Mouse (Mus musculus): ENCODE data around the gene Agpat2.

Agpat2 gene

GRCm38 (mm10) chr2:26626081-26626480 lies 21.9 kb upstream of the Agpat2 start:
- no peak for DNase-seq (ENCODE audit: low spot score in 2 of 2)

DNA sequence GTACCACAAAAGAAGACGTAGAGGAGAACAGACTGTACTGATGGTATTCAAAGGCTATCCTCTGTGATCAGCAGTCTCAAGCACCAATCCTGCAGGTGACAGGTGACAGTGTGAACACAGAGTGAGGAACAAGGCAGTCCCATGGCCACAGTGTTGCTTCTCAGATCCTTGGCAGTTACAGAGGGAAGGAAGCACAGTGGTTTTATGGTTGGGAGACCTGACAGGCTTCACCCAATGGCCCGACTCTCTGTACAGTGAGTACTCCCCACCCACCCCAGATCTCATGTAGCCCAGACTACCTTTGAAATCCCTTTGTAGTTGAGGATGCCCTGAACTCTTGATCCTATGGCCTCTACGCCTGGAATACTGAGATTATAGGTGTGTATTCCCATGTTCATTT lies 21.2 kb upstream of the Agpat2 start:
- no peak for DNase-seq (ENCODE audit: low spot score in 2 of 2)

DNA sequence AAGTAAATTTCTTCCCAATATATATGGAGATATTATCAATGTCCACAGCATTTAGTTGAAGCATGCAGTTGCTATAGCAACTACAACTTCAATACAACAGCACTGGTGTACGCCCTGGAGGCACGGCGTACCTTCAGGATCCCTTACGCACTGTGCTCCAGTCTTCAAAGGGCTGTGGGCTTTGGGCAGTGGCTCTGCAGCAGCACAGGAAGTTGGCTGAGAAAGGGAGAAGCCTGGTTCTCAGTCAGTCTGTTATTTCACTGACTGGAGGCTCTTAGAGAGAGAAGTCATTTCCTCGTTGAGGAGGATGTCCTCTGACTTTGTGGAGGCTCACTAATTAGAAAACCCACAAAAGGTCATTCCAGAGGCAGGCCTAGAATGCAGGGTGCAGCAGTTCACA lies 18.8 kb upstream of the Agpat2 start:
- DNase-seq (ENCODE audit: low spot score in 2 of 2) = no peak

- DNase-seq (ENCODE audit: low spot score in 2 of 2) = no peak
These were observed 17.0 kb upstream of the Agpat2 start for GRCm38 (mm10) chr2:26621246-26621645.

GRCm38 (mm10) chr2:26617928-26618327 lies 13.7 kb upstream of the Agpat2 start:
- no peak for DNase-seq (ENCODE audit: low spot score in 2 of 2)

GRCm38 (mm10) chr2:26617331-26617730 lies 13.1 kb upstream of the Agpat2 start:
- no peak for DNase-seq (ENCODE audit: low spot score in 2 of 2)

- DNase-seq (ENCODE audit: low spot score in 2 of 2) = no peak
These were observed 11.4 kb upstream of the Agpat2 start for GRCm38 (mm10) chr2:26615459-26616124.

DNA sequence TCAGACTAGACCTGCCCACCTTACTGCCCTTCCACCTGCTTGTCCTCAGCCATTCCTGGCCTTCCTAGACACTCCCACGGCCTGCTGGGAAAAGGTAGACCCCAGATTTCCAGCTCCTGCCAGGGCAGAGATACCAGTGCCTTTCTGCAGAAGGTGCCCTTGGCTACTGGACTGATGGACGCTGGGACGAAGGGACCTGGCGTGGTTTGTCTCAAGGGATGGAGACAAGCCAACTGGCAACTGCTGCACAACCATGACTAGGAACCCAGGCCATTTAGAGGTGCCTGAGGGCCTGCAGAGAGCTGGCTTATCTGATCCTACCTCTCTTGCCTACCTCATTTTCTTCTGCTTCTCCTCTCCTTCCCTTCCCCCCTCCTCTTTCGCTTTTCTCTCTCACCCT lies 10.7 kb upstream of the Agpat2 start:
- no peak for DNase-seq (ENCODE audit: low spot score in 2 of 2)

DNA sequence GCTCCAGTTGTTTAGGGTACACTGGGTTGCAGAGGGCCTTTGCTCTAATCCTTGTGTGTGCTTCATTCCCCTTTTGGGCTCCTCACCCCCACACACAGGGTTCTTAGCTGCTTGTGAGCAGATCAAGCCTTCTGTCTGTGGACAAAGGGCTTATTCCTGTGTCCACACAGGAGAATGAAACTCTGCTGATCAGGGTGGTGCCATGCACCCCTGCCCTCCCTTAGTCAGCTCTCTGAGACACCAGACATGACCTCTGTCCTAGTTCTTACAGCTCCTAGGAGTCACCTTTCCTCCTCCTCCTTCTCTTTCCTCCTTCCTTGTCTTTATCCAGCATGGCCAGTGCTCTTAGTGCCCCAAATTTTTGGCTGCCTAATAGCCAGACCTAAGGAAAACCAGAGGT lies 7.7 kb upstream of the Agpat2 start:
- DNase-seq (ENCODE audit: low spot score in 2 of 2) = no peak

DNA sequence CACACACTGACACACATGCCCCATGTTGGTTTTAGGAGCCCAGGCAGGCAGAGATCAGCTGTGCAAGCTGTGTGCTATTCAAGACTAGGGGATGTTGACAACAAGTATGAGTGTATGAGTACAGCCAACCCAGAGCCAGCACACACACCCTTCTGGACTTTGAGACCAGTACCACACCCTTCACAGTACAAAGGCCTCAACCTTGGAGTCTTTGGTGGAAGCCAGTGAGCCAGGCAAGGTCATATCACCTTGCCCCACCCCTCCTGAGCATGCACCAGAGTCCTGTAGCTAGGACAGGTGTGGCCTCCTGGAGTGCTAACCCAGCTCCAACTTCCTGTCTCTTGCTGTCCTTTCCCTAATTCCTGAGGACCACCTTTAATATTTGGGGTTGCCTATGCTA lies 6.8 kb upstream of the Agpat2 start:
- no peak for DNase-seq (ENCODE audit: low spot score in 2 of 2)

DNA sequence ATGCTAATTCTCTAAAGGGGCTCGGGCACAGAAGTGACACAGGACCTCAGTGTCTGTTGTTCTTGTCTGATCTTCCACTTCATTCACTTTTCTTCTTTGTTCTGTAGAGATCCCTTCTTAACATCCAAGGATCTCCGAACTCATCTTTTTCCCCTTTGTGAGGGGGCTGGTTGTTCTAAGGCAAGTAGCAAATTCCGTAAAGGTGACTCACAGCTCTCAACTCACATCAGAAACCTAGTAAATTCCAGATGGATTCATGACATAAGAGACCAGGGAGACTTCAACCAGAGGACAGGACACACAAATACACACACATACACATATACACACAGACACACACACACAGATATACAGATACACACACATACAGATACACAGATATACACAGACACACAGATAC lies 6.3 kb upstream of the Agpat2 start:
- DNase-seq (ENCODE audit: low spot score in 2 of 2) = no peak

GRCm38 (mm10) chr2:26609261-26609661 lies 5.0 kb upstream of the Agpat2 start:
- no peak for DNase-seq (ENCODE audit: low spot score in 2 of 2)

GRCm38 (mm10) chr2:26608781-26609180 lies 4.6 kb upstream of the Agpat2 start:
- no peak for DNase-seq (ENCODE audit: low spot score in 2 of 2)

DNA sequence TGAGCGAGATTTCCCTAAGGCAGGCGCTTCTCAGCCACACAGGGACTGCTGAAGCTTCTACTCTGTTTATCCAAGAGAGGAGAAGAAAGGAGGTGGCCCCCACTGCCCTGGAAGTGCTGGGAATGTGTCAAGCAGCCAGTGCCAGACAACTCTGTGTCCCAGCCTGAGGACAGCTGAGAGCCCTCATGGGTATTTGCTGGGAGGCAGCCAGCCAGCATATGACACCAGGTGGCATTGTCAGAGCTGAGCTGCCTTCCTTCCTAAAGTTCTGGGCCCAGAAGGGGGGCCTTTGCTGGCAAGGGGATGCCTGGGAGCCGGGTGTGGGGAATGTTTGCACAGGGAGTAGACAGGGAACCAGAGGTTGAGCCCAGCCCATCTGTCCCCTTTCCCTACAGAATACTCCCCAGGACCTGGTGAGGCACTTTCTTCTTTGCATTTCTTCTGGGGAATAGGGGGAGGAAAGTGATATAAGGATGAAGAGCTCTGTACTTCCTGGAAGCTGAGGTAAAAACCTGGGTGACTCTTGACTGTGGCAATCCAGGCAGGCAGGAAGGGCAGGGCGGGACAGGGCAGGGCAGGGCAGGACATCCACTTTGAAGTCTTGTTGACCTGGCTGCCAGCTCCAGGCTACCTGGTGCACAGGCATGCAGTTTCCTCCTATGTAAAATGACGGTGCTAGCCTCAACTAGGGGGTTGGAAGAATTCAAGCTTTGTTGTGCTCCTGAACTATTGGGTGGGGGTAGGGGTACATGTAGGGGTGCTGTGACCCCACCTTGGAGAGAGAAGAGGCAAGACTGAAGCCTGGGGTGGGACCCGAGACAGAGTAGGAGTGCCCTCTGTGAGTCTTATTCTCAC lies 3.1 kb upstream of the Agpat2 start:
- DNase-seq (ENCODE audit: low spot score in 2 of 2) = no peak

GRCm38 (mm10) chr2:26606579-26606978 lies 2.4 kb upstream of the Agpat2 start:
- DNase-seq (ENCODE audit: low spot score in 2 of 2) = no peak

GRCm38 (mm10) chr2:26605331-26605730 lies 1.1 kb upstream of the Agpat2 start:
- no peak for DNase-seq (ENCODE audit: low spot score in 2 of 2)

GRCm38 (mm10) chr2:26603159-26603558 lies 1.1 kb downstream of the Agpat2 start:
- DNase-seq (ENCODE audit: low spot score in 2 of 2) = no peak

- no peak for DNase-seq (ENCODE audit: low spot score in 2 of 2)
These were observed 1.6 kb downstream of the Agpat2 start for GRCm38 (mm10) chr2:26602631-26603030.

DNA sequence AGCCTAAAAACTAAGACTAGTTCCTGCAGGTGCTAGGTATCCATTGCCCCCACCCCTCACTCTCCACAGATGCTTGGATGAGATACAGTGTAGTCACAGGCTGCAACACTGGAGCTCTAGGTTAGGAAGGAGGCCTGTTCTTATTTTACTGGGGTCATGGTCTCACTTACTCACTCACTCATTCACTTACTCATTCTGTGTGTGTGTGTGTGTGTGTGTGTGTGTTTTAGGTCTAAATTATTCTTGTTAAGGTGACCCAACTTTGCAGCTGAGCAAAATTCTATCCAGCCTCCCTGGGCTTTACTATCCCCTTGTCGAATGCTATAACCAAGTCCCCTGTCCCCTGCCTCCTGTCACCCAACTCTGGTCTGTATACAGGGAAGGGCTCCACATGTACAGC lies 2.6 kb downstream of the Agpat2 start:
- no peak for DNase-seq (ENCODE audit: low spot score in 2 of 2)

- DNase-seq (ENCODE audit: low spot score in 2 of 2) = no peak
These were observed 3.6 kb downstream of the Agpat2 start for GRCm38 (mm10) chr2:26600664-26601063.

- DNase-seq (ENCODE audit: low spot score in 2 of 2) = no peak
These were observed 4.3 kb downstream of the Agpat2 start for GRCm38 (mm10) chr2:26599965-26600364.

GRCm38 (mm10) chr2:26598462-26598861 lies 5.8 kb downstream of the Agpat2 start:
- no peak for DNase-seq (ENCODE audit: low spot score in 2 of 2)

GRCm38 (mm10) chr2:26597810-26598209 lies 6.4 kb downstream of the Agpat2 start:
- no peak for DNase-seq (ENCODE audit: low spot score in 2 of 2)
